In the genomic region with DNA sequence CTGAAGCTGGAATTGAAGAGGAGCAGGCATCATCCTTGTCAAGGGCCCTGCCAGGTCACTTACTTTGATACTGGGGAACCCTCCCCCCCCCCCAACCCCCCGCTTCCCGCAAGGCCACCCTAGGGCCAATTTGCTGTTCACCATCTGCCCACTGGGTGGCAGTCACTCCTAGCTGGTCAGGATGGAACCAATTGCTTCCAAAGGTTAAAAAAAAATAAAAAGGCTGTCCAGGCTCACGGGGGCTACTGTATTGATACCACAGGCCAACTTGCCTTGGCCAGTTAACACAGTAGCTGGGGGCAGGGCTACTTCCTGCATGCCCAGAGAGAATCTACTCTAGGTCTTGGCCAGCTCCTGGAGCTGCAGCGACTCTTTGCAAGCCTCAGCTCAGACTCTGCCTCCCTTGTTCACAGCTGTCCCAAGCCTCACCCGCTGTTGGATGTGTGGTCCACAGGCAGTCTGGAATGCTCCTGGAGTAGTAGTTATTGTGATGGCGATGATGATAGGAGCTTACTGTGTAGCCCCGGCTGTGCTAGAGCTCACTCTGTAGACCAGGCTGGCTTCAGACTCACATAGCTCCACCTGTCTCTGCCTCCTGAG, we compare ENCODE assay signal across 9 mouse cellular contexts. TPM values are rescaled to one million over a fixed set of nuclear protein-coding genes. Genes with fewer than 3 reads are reported as not detected.
DNase-seq lines count a peak whose midpoint lies in the region; ATAC-seq lines count a peak whose summit lies in the region.
"Had no signal": no experiment of that assay in that cellular context is flagged by ENCODE, and none has a peak within 500 bp of the region (broad histone marks: within the 10 kb centered on the region; RNA-seq: fewer than 3 reads in every experiment).

No protein-coding gene starts in this region.

- H3K4me3 ChIP-seq in forebrain, embryonic 13.5 days, result no peak overlapping the region
- no peak overlapping the region for H3K4me3 ChIP-seq in hindbrain, embryonic 12.5 days
- H3K4me3 ChIP-seq: heart, embryonic 15.5 days had no signal

- H3K9ac ChIP-seq in forebrain, embryonic 13.5 days, result no peak overlapping the region
- H3K9ac ChIP-seq in hindbrain, embryonic 12.5 days, result no peak overlapping the region
- H3K9ac ChIP-seq: heart, embryonic 15.5 days had no signal

- no peaks in the 10 kb centered on the region for H3K27me3 ChIP-seq in forebrain, embryonic 13.5 days
- no peaks in the 10 kb centered on the region for H3K27me3 ChIP-seq in hindbrain, embryonic 12.5 days
- H3K27me3 ChIP-seq: heart, embryonic 15.5 days had no signal

- H3K27ac ChIP-seq in forebrain, embryonic 13.5 days, result no peak overlapping the region
- H3K27ac ChIP-seq in hindbrain, embryonic 12.5 days, result no peak overlapping the region
- H3K27ac ChIP-seq: heart, embryonic 15.5 days had no signal

- no peak overlapping the region for H3K4me2 ChIP-seq in forebrain, embryonic 13.5 days
- H3K4me2 ChIP-seq in hindbrain, embryonic 12.5 days (replicated peaks), result no peak overlapping the region
- H3K4me2 ChIP-seq: heart, embryonic 15.5 days had no signal

- peak; percentile 53; the same call in 1 of the 2 replicates for ATAC-seq in cerebellum, adult (ENCODE audit: insufficient number of reproducible peaks, low FRiP score, low TSS enrichment)
- ATAC-seq in forebrain, embryonic 13.5 days, result peak; percentile 37; the same call in 1 of the 2 replicates
- 0 out of 2 replicates have a peak, but pooled peaks have one; percentile 23 for ATAC-seq in hindbrain, embryonic 12.5 days (ENCODE audit: low FRiP score)

- DNase-seq in MEL-GATA-1-ER (ENCODE audit: extremely low read depth, low read depth), result peak; percentile 45
- peak; percentile 48 for DNase-seq in left cerebral cortex, adult 11 months (ENCODE audit: low spot score)
- DNase-seq in lung, postnatal 4 days, result peak; percentile 86 to 91
- DNase-seq in right cerebral cortex, adult 2 months (ENCODE audit: low spot score in 2 of 2), result peak; percentile 73 to 82
- peak; percentile 85 for DNase-seq in urinary bladder, postnatal 14 days (ENCODE audit: low spot score)

- H3K4me1 ChIP-seq in forebrain, embryonic 13.5 days, result peaks cover 4% of the 10 kb centered on the region; the same call in 1 of the 2 replicates
- peaks cover 15% of the 10 kb centered on the region for H3K4me1 ChIP-seq in hindbrain, embryonic 12.5 days

- H3K9me3 ChIP-seq in forebrain, embryonic 13.5 days (replicated peaks), result no peaks in the 10 kb centered on the region
- H3K9me3 ChIP-seq in hindbrain, embryonic 12.5 days (replicated peaks), result no peaks in the 10 kb centered on the region
- H3K9me3 ChIP-seq: heart, embryonic 15.5 days had no signal

- no peaks in the 10 kb centered on the region for H3K36me3 ChIP-seq in forebrain, embryonic 13.5 days (ENCODE audit: poor library complexity, severe bottlenecking)
- H3K36me3 ChIP-seq in hindbrain, embryonic 12.5 days, result peaks cover 14% of the 10 kb centered on the region

- 38% methylated on average over 5 of the region's 7 CpGs for WGBS in forebrain, embryonic 13.5 days
- WGBS in hindbrain, embryonic 12.5 days, result 34% methylated on average over 5 of the region's 7 CpGs

RNA-seq across cellular contexts. Expression of a gene that starts 4.5 kb away (rescaled TPM):
- not detected in 2 replicates for polyA plus RNA-seq in forebrain, embryonic 13.5 days (2015; fragmentation: Nextera tagmentation; extraction: Ambion mirVana)
- not detected in 2 replicates for polyA plus RNA-seq in hindbrain, embryonic 12.5 days (2016; fragmentation: Nextera tagmentation; extraction: Ambion mirVana)
- polyA plus RNA-seq: heart, embryonic 15.5 days had no signal

RNA-seq across cellular contexts. Expression of a gene that starts 6.6 kb away (rescaled TPM):
- polyA plus RNA-seq in forebrain, embryonic 13.5 days (2015; fragmentation: Nextera tagmentation; extraction: Ambion mirVana), result 69.3 and 79.6 TPM in 2 replicates
- 48.2 and 52.6 TPM in 2 replicates for polyA plus RNA-seq in hindbrain, embryonic 12.5 days (2016; fragmentation: Nextera tagmentation; extraction: Ambion mirVana)

RNA-seq across cellular contexts. Expression of a gene that starts 6.8 kb away (rescaled TPM):
- polyA plus RNA-seq in forebrain, embryonic 13.5 days (2015; fragmentation: Nextera tagmentation; extraction: Ambion mirVana), result 3.0 and 3.2 TPM in 2 replicates
- polyA plus RNA-seq in hindbrain, embryonic 12.5 days (2016; fragmentation: Nextera tagmentation; extraction: Ambion mirVana), result 6.3 and 6.9 TPM in 2 replicates

RNA-seq across cellular contexts. Expression of a gene that starts 41.3 kb away (rescaled TPM):
- polyA plus RNA-seq in forebrain, embryonic 13.5 days (2015; fragmentation: Nextera tagmentation; extraction: Ambion mirVana), result 193 and 198 TPM in 2 replicates
- 160 and 185 TPM in 2 replicates for polyA plus RNA-seq in hindbrain, embryonic 12.5 days (2016; fragmentation: Nextera tagmentation; extraction: Ambion mirVana)

RNA-seq across cellular contexts. Expression of a gene that starts 50.2 kb away (rescaled TPM):
- polyA plus RNA-seq in forebrain, embryonic 13.5 days (2015; fragmentation: Nextera tagmentation; extraction: Ambion mirVana), result 29.1 and 32.3 TPM in 2 replicates
- polyA plus RNA-seq in hindbrain, embryonic 12.5 days (2016; fragmentation: Nextera tagmentation; extraction: Ambion mirVana), result 22.7 and 23.9 TPM in 2 replicates
